In the genomic region with DNA sequence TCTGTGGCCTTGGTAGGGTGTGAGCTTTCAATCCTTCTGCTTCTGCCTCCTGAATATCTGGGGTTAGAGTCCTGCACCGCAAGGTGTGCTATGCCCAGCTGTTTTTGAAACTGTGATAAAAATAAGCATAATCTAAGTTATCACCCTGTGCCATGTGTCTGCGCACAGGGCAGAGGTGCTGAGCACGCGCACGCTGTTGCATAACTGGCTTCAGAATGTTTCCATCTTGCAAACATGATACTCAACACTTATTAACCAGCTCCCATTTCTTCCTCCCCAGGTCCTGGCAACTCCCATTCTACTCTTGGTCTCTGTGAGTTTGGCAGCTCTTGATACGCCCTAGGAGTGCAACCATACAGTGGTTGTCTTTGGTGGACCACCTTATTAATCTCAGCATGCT, we compare ENCODE assay signal across 27 mouse cellular contexts. TPM values are rescaled to one million over a fixed set of nuclear protein-coding genes. Genes with fewer than 3 reads are reported as not detected.
DNase-seq lines count a peak whose midpoint lies in the region; ATAC-seq and TF ChIP-seq lines count a peak whose summit lies in the region.
"Had no signal": no experiment of that assay in that cellular context is flagged by ENCODE, and none has a peak within 500 bp of the region (broad histone marks: within the 10 kb centered on the region; RNA-seq: fewer than 3 reads in every experiment).

No protein-coding gene starts in this region.

- H3K9me3 ChIP-seq in kidney, embryonic 16.5 days (ENCODE audit: low read length), result no peaks in the 10 kb centered on the region
- no peaks in the 10 kb centered on the region for H3K9me3 ChIP-seq in intestine, embryonic 15.5 days
- no peaks in the 10 kb centered on the region for H3K9me3 ChIP-seq in intestine, postnatal 0 days (ENCODE audit: control insufficient read depth)
- H3K9me3 ChIP-seq: embryonic facial prominence, embryonic 12.5 days; forebrain, embryonic 12.5 days; heart, embryonic 12.5 days; hindbrain, embryonic 10.5 days had no signal

- no peaks in the 10 kb centered on the region for H3K27me3 ChIP-seq in kidney, adult 2 months (replicated peaks; ENCODE audit: control insufficient read depth, insufficient read depth, low read length)
- H3K27me3 ChIP-seq in kidney, embryonic 16.5 days (ENCODE audit: insufficient read depth, low read length), result no peaks in the 10 kb centered on the region
- no peaks in the 10 kb centered on the region for H3K27me3 ChIP-seq in intestine, embryonic 15.5 days (replicated peaks)
- no peaks in the 10 kb centered on the region for H3K27me3 ChIP-seq in intestine, postnatal 0 days (replicated peaks; ENCODE audit: control insufficient read depth, insufficient read depth, low read length)
- H3K27me3 ChIP-seq: embryonic facial prominence, embryonic 12.5 days; forebrain, embryonic 12.5 days; Patski had no signal

- H3K9ac ChIP-seq in kidney, embryonic 16.5 days (replicated peaks; ENCODE audit: low read length), result no peak overlapping the region
- H3K9ac ChIP-seq in intestine, embryonic 15.5 days, result no peak overlapping the region
- no peak overlapping the region for H3K9ac ChIP-seq in intestine, postnatal 0 days (ENCODE audit: low read depth, low read length)
- H3K9ac ChIP-seq: embryonic facial prominence, embryonic 12.5 days; forebrain, embryonic 12.5 days; heart, embryonic 12.5 days had no signal

- no peak for TF ChIP-seq POLR2A in kidney, adult 2 months (IDR thresholded peaks at IDR 0.05; ENCODE audit: low read depth, low read length)

- ATAC-seq in kidney, embryonic 16.5 days (ENCODE audit: low FRiP score, low TSS enrichment), result no peak
- ATAC-seq in intestine, embryonic 15.5 days, result peak; percentile 61
- peak; percentile 75 for ATAC-seq in intestine, postnatal 0 days
- no peak for ATAC-seq in granulocyte monocyte progenitor cell, adult 5-6 weeks (replicated peaks; ENCODE audit: poor library complexity, severe bottlenecking)
- ATAC-seq: activated CD4-positive, CD25-positive, alpha-beta regulatory T cell, adult 4 months; forebrain, embryonic 16.5 days; Patski had no signal

- no peaks in the 10 kb centered on the region for H3K36me3 ChIP-seq in kidney, adult 2 months (ENCODE audit: control insufficient read depth, insufficient read depth, low read length)
- no peaks in the 10 kb centered on the region for H3K36me3 ChIP-seq in kidney, embryonic 16.5 days (ENCODE audit: insufficient read depth, low read length)
- H3K36me3 ChIP-seq in intestine, embryonic 15.5 days, result no peaks in the 10 kb centered on the region
- no peaks in the 10 kb centered on the region for H3K36me3 ChIP-seq in intestine, postnatal 0 days (ENCODE audit: control insufficient read depth, insufficient read depth)
- H3K36me3 ChIP-seq: embryonic facial prominence, embryonic 12.5 days; forebrain, embryonic 12.5 days; heart, embryonic 12.5 days; hindbrain, embryonic 10.5 days had no signal

- no peak for TF ChIP-seq CTCF in kidney, adult 2 months (conservative IDR thresholded peaks at IDR 0.05; ENCODE audit: insufficient read depth, insufficient read length, low read depth, low read length)
- TF ChIP-seq CTCF in intestine, postnatal 0 days (IDR thresholded peaks at IDR 0.05; ENCODE audit: low read depth), result no peak

- WGBS in kidney, adult 2 months, result 55% methylated on average over 6 of the region's 6 CpGs
- 79% methylated on average over 6 of the region's 6 CpGs for WGBS in kidney, embryonic 16.5 days
- 75% methylated on average over 6 of the region's 6 CpGs for WGBS in intestine, embryonic 15.5 days
- 56% methylated on average over 6 of the region's 6 CpGs for WGBS in intestine, postnatal 0 days

- peak; percentile 83 for DNase-seq in kidney, adult 2 months
- DNase-seq in kidney, postnatal 14 days, result peak; percentile 55
- no peak for DNase-seq in urinary bladder, postnatal 25 days (ENCODE audit: low spot score)
- DNase-seq in ovary, postnatal 36 days (ENCODE audit: low spot score), result no peak
- DNase-seq: adrenal gland, postnatal 14 days; cerebellum, adult 11-12 months; cerebellum, adult 9-10 months; cerebellum, postnatal 25 days; gastrocnemius, postnatal 10 days had no signal

- peaks cover 19% of the 10 kb centered on the region for H3K4me1 ChIP-seq in kidney, adult 2 months (ENCODE audit: control insufficient read depth, insufficient read depth, low read length)
- H3K4me1 ChIP-seq in kidney, embryonic 16.5 days (ENCODE audit: insufficient read depth, low read length), result peaks cover 8% of the 10 kb centered on the region; the same call in 1 of the 2 replicates
- H3K4me1 ChIP-seq in intestine, embryonic 15.5 days (replicated peaks), result peaks cover 2% of the 10 kb centered on the region; the same call in 1 of the 2 replicates
- H3K4me1 ChIP-seq in intestine, postnatal 0 days (replicated peaks; ENCODE audit: control insufficient read depth, insufficient read depth, low read length), result no peaks in the 10 kb centered on the region
- H3K4me1 ChIP-seq: embryonic facial prominence, embryonic 12.5 days; forebrain, embryonic 12.5 days; heart, embryonic 12.5 days; hindbrain, embryonic 10.5 days had no signal

- H3K4me2 ChIP-seq in kidney, embryonic 16.5 days (replicated peaks; ENCODE audit: low read depth, low read length), result no peak overlapping the region
- H3K4me2 ChIP-seq in intestine, embryonic 15.5 days (replicated peaks), result no peak overlapping the region
- no peak overlapping the region for H3K4me2 ChIP-seq in intestine, postnatal 0 days (replicated peaks; ENCODE audit: low read depth)
- H3K4me2 ChIP-seq: embryonic facial prominence, embryonic 12.5 days; forebrain, embryonic 12.5 days; heart, embryonic 12.5 days had no signal

- peak overlapping the region; percentile 42; the same call in 1 of the 2 replicates for H3K27ac ChIP-seq in kidney, adult 2 months (ENCODE audit: insufficient read depth, low read depth, low read length)
- H3K27ac ChIP-seq in kidney, embryonic 16.5 days (ENCODE audit: low read length), result no peak overlapping the region
- no peak overlapping the region; the same call in 1 of the 2 replicates for H3K27ac ChIP-seq in intestine, embryonic 15.5 days
- peak overlapping the region; percentile 66 for H3K27ac ChIP-seq in intestine, postnatal 0 days (ENCODE audit: low read depth, low read length)
- H3K27ac ChIP-seq: embryonic facial prominence, embryonic 12.5 days; forebrain, embryonic 12.5 days; hindbrain, embryonic 10.5 days had no signal

- no peak overlapping the region for H3K4me3 ChIP-seq in kidney, adult 2 months (ENCODE audit: insufficient read depth, low read depth, low read length)
- H3K4me3 ChIP-seq in kidney, embryonic 16.5 days (ENCODE audit: low read length), result no peak overlapping the region
- no peak overlapping the region for H3K4me3 ChIP-seq in intestine, embryonic 15.5 days (replicated peaks)
- no peak overlapping the region for H3K4me3 ChIP-seq in intestine, postnatal 0 days (ENCODE audit: low read depth, low read length)
- H3K4me3 ChIP-seq: embryonic facial prominence, embryonic 12.5 days; forebrain, embryonic 12.5 days; heart, embryonic 12.5 days; hindbrain, embryonic 10.5 days had no signal

RNA-seq across cellular contexts. Expression of a gene that starts 5.6 kb away (rescaled TPM):
- 91.0 and 105 TPM in 2 replicates for polyA plus RNA-seq in kidney, adult 2 months (2012; rRNA removed)
- polyA plus RNA-seq in kidney, embryonic 16.5 days (2015; fragmentation: Nextera tagmentation; extraction: Ambion mirVana), result 2.2 and 2.4 TPM in 2 replicates
- 1.3 and 2.5 TPM in 2 replicates for polyA plus RNA-seq in intestine, embryonic 15.5 days (2015; fragmentation: Nextera tagmentation; extraction: Ambion mirVana)
- 31.4 and 36.6 TPM in 2 replicates for polyA plus RNA-seq in intestine, postnatal 0 days (2015; fragmentation: Nextera tagmentation; extraction: Ambion mirVana)
- total RNA-seq in granulocyte monocyte progenitor cell, adult 5-6 weeks (2014; fragmentation: Nextera tagmentation), result not detected in 2 replicates
- total RNA-seq in granulocyte monocyte progenitor cell, adult 5-6 weeks (2017), result not detected in 2 replicates
- total RNA-seq: adrenal gland, adult 18-20 months; adrenal gland, postnatal 14 days; CH12.LX; gastrocnemius, postnatal 10 days; heart, adult 8-10 months; heart, postnatal 25 days had no signal
- polyA plus RNA-seq: activated CD4-positive, CD25-positive, alpha-beta regulatory T cell, adult 4 months; cortical plate, adult 2 months; embryonic facial prominence, embryonic 12.5 days; forebrain, embryonic 12.5 days; forebrain, embryonic 16.5 days; frontal cortex, adult 2 months; heart, embryonic 12.5 days; hindbrain, embryonic 10.5 days had no signal

RNA-seq across cellular contexts. Expression of a gene that starts 37.8 kb away (rescaled TPM):
- polyA plus RNA-seq in kidney, adult 2 months (2012; rRNA removed), result 93.2 and 115 TPM in 2 replicates
- polyA plus RNA-seq in kidney, embryonic 16.5 days (2015; fragmentation: Nextera tagmentation; extraction: Ambion mirVana), result 24.7 and 24.9 TPM in 2 replicates
- polyA plus RNA-seq in intestine, embryonic 15.5 days (2015; fragmentation: Nextera tagmentation; extraction: Ambion mirVana), result 12.2 and 13.3 TPM in 2 replicates
- polyA plus RNA-seq in intestine, postnatal 0 days (2015; fragmentation: Nextera tagmentation; extraction: Ambion mirVana), result 68.7 and 71.6 TPM in 2 replicates
- 4.2 TPM in 1 of 2 replicates, not detected in the other for total RNA-seq in granulocyte monocyte progenitor cell, adult 5-6 weeks (2014; fragmentation: Nextera tagmentation)
- total RNA-seq in granulocyte monocyte progenitor cell, adult 5-6 weeks (2017), result 1.9 and 2.7 TPM in 2 replicates

RNA-seq across cellular contexts. Expression of a gene that starts 41.3 kb away (rescaled TPM):
- 0.03 and 0.05 TPM in 2 replicates for polyA plus RNA-seq in kidney, adult 2 months (2012; rRNA removed)
- 0.05 TPM in 1 of 2 replicates, not detected in the other for polyA plus RNA-seq in kidney, embryonic 16.5 days (2015; fragmentation: Nextera tagmentation; extraction: Ambion mirVana)
- polyA plus RNA-seq in intestine, embryonic 15.5 days (2015; fragmentation: Nextera tagmentation; extraction: Ambion mirVana), result not detected in 2 replicates
- not detected in 2 replicates for polyA plus RNA-seq in intestine, postnatal 0 days (2015; fragmentation: Nextera tagmentation; extraction: Ambion mirVana)
- total RNA-seq in granulocyte monocyte progenitor cell, adult 5-6 weeks (2014; fragmentation: Nextera tagmentation), result not detected in 2 replicates
- total RNA-seq in granulocyte monocyte progenitor cell, adult 5-6 weeks (2017), result not detected in 2 replicates
- total RNA-seq: adrenal gland, postnatal 14 days; CH12.LX; gastrocnemius, postnatal 10 days; heart, adult 8-10 months; heart, postnatal 25 days had no signal
- polyA plus RNA-seq: activated CD4-positive, CD25-positive, alpha-beta regulatory T cell, adult 4 months; forebrain, embryonic 12.5 days; forebrain, embryonic 16.5 days; frontal cortex, adult 2 months; gonadal fat pad, adult 2 months; heart, embryonic 12.5 days; hindbrain, embryonic 10.5 days had no signal

Comparison
In these comparisons a context has a peak if more than half of its experiments do, and no peak if none do; other contexts are left out.
1. H3K27ac ChIP-seq: peak in kidney, adult 2 months (single experiment) and intestine, postnatal 0 days (single experiment); none in kidney, embryonic 16.5 days (single experiment) and intestine, embryonic 15.5 days (single experiment).
2. DNase-seq: peak in kidney, adult 2 months (single experiment) and kidney, postnatal 14 days (single experiment); none in urinary bladder, postnatal 25 days (single experiment) and ovary, postnatal 36 days (single experiment).
3. ATAC-seq: peak in intestine, embryonic 15.5 days (single experiment) and intestine, postnatal 0 days (single experiment); none in kidney, embryonic 16.5 days (single experiment) and granulocyte monocyte progenitor cell, adult 5-6 weeks (single experiment).